Mouse (Mus musculus) spleen, postnatal 4 days (tissue): ENCODE measurements around the gene Rbfox3.

Source experiments
- DNase-seq, 2 experiments: peaks; one replicate each; pipeline ENCODE4 v3.0.0; 2022; ENCODE audit warnings: low spot score in 2 of 2

Gene Rbfox3

DNA sequence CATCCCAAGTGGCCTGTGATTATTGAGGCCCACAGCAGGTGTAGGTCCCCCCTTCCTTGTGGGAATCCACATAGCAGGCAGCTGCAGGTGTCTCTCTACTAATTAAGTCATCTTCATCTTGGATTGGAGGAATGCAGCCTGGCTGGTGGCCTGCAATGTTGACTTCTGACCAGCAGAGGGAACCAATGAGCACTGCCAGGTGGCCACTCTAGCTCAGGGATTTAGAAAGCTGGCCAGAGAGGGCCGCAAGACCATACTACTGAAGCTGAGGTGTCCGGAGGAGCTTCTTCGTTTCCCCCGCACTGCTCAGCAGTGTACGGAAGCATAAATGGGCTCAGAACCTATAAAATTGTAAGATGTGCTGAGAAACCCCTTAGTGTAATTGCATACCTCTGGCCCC lies 403.5 kb downstream of the Rbfox3 start:
- DNase-seq = peak; percentile 50 to 84

GRCm38 (mm10) chr11:118507095-118507494 lies 404.3 kb downstream of the Rbfox3 start:
- no peak for DNase-seq

DNA sequence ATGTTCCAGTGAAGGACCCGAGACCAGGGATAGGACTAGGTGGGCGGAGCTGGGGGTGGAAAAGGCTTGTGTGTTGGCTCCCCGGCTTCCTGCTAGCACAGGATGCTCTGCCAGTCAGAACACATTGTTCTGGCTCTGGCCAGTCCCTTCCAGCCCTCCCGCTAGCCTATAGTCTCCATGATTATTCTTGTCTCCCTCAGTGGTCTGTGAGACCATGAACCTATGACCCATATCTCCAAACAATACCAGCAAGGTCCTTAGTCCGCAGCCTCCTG lies 407.3 kb downstream of the Rbfox3 start:
- DNase-seq = no peak

DNA sequence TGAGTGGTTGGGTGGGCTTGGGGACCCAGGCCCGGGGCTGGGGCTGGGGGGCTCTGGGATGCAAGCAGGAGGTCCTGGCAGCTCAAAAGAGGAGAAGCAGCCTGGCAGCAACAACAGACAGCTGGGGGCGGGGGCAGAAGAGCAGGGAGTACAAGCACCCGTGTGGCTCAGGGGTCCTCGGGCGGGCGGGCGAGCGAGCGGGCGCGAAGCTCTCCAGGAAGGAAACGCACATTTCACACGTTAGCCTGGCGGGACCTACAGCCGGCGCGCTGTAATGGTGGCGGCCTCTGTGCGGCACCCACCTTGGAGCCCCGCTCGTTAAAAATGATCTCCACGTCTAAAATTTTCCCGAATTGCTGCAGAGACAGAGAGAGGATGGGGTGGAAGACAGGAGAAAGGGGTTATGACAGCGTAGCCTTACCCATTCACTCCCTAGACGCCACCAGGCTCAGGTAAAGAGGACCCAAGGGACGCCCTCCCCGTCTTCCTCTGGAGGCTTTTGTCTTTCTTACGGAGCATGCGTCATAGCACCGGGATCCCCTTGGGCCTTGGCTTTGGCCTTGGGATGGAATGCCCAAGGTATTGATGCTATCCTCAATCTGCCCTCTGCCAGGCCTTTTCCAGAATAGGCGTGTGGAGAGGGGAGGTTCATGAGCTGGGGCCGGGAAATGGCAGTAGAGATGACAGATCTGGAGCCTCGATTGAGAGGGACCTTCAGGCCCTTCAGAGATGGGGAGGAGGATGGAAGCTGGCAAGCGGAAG lies 407.8 kb downstream of the Rbfox3 start:
- DNase-seq = no peak

DNA sequence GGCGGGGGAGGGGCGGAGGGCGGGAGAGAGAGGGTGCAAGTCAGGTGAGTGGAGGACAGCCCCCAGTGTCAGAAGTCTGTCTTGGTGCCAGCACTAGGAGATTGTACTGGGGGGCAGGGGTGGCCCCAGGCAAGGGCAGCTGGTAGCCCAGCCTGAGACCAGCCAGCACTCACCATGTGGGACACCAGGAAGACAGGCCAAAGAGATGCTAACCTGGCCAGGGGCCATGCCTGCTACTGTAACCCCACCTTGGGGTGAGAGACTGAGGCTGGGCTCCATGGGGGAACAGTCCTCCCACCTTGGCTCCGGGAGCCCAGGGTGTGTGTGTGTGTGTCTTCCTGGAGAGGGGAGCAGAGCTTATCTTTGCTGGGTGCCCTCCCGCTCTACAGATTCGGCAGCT lies 408.4 kb downstream of the Rbfox3 start:
- DNase-seq = no peak

GRCm38 (mm10) chr11:118496066-118496689 lies 415.2 kb downstream of the Rbfox3 start:
- DNase-seq = no peak

DNA sequence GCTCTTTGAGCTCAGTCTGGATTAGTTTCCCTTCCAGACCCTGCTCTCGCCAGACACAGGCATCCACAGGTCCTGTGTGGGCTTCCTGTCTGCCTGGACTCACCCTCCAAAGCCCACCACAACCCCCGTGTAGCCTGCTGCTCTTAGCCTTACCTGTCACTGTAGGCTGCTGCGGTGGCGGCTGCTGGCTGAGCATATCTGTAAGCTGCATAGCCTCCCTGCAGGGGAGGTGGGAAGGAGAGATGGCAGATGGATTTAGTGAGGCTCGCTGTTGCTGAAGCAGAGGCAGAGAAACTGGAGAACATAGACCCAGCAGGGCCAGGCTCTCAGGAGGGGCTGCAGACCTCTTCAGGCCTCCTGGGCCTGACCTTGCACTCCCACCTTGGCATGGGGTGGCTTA lies 416.3 kb downstream of the Rbfox3 start:
- no peak for DNase-seq

DNA sequence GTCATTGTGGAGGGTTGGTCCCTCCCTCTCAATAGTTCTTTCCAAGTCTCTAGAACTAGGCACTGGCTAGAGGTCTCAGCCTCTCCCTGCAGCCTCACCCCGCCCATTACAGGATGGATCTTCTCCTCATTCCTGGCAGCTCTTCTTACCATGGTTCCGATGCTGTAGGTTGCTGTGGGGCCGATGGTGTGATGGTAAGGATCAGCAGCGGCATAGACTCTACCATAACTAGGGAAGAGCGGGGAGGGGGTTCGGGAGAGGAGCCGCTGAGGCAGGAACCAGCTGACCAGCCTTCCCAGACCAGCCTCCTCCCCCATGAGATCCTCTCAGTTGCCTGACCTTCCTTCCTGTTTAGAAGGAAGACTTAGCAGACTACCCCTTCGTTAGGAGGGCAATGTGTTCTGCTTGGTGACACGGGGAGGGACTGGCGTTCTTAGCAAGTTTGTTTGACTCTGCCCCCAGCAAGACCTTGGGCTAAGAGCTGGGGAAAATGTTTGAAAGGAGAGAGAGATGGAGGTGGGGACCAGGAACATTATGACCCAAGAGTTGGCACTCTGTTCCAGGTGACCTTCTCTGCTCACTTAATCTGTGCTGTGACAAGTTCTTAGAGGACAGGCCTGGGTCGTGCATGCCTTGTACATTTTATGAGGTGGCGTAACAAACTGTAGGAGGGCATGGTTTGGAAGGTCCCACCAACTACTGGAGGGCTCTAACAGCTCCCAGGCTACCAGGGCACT lies 417.2 kb downstream of the Rbfox3 start:
- DNase-seq = no peak

- no peak for DNase-seq
Measured at GRCm38 (mm10) chr11:118493458-118493857, 417.9 kb downstream of the Rbfox3 start.

DNA sequence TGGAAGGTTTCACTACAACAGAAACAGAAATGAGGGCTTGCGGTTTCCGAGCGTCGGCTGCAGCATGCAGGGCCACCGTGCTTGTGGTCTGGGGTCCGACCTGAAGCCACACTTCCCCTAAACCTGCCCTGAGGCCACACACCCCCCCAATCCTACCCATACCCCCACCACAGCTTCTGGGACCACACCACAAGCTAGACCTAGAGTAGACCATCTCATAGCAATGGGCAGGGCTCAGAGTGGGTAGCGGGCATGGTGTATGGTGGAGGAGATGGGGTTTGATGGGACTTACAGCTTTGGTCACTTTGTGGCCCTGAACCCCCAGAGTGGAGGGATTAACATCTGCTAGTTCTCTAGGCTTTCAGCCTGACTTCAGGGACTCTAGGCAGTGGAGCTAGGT lies 420.2 kb downstream of the Rbfox3 start:
- no peak for DNase-seq

DNA sequence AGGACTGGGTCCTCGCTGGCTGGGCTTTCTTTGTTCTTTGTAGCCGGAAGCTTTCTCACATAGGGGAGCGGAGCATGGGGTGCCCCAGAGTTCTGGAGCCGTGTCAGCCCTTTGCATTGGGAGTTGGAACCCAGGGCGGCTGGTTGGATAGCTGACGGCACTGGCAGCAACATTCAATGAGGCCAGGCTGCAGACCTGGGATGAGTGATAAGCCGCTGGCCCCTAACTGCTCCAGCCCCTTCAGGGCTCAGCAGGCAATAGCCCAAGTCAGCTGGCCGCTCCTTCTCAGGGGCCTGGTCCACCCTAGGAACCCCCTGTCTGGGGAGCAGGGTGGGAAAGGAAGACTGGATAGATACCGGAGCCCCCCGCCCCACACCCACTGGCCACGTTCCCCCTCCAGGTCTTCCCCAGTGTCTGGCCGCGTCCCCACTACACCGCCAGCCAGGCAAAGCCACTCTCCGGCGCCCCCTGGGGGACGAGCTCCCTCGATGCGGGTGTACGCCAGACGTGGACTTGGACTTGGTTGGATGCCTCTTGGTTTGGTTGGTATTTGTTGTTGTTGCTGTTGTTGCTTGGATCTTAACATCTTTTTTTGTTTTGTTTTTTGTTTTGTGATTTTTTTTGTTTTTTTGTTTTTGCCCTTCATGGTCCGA lies 420.7 kb downstream of the Rbfox3 start:
- DNase-seq = peak; percentile 79 to 93

DNA sequence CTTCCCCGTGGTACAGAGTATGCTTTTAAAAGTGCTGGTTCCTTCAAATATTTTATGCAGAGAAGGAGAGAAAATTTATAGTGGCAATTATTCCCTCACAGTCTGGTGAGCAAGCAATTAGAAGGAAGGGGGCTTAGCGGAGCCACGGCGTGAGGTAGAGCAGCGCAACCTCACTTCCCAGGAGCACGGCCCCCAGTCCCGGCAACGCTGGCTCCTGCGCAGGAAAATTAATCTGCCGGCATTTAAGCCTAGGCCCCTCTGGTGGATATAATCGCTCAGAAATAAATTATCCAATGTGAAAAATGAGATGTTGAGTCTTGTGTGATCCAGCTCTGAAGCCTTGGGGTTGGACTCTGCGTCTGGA lies 422.5 kb downstream of the Rbfox3 start:
- DNase-seq = no peak

- no peak for DNase-seq
Measured at GRCm38 (mm10) chr11:118488191-118488906, 423.0 kb downstream of the Rbfox3 start.

GRCm38 (mm10) chr11:118486881-118487772 lies 424.3 kb downstream of the Rbfox3 start:
- DNase-seq = no peak

- no peak for DNase-seq
Measured at GRCm38 (mm10) chr11:118486281-118486680, 425.1 kb downstream of the Rbfox3 start.

DNA sequence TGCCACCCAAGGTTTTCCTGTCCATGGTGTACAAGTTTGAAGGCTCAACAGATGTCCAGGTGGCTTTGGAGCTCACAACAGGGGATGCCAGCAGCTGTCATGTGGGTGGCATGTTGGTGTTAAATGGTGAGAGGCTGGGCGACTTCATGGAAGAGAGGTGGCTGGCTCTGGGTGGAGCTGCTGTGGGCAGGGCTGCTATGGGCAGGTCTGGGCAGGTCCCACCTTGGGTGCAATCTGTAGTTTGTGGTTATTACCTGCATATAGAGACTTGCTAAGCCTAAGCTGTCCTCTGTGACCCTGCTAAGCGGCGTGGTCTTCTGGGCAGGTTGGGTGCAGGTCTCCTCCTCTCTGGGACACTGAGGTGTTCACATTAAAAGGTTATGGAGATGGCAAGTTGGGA lies 425.6 kb downstream of the Rbfox3 start:
- no peak for DNase-seq

GRCm38 (mm10) chr11:118485338-118485737 lies 426.1 kb downstream of the Rbfox3 start:
- DNase-seq = no peak

GRCm38 (mm10) chr11:118484169-118484568 lies 427.2 kb downstream of the Rbfox3 start:
- no peak for DNase-seq

- no peak for DNase-seq
Measured at GRCm38 (mm10) chr11:118481751-118482150, 429.6 kb downstream of the Rbfox3 start.

- no peak for DNase-seq
Measured at GRCm38 (mm10) chr11:118481231-118481630, 430.2 kb downstream of the Rbfox3 start.

GRCm38 (mm10) chr11:118479776-118480175 lies 431.6 kb downstream of the Rbfox3 start:
- DNase-seq = no peak
